Mouse (Mus musculus): Measurements from ENCODE around the gene Cpxm1.
"Not testable (repeated sequence)": the region's sequence is repeated elsewhere in the genome, so short reads cannot be mapped to it uniquely, and the experiment has no call there.

Cpxm1 gene

GRCm38 (mm10) chr2:130401891-130402290 lies 4.5 kb upstream of the Cpxm1 start:
- no peak for DNase-seq

GRCm38 (mm10) chr2:130400046-130400445 lies 2.7 kb upstream of the Cpxm1 start:
- no peak for DNase-seq

- peak; percentile 31 for DNase-seq
Measured at GRCm38 (mm10) chr2:130398091-130398490, 717 bp upstream of the Cpxm1 start.

GRCm38 (mm10) chr2:130395696-130396095 lies 1.7 kb downstream of the Cpxm1 start:
- DNase-seq: no peak

- no peak for DNase-seq
Measured at GRCm38 (mm10) chr2:130392836-130393235, 4.5 kb downstream of the Cpxm1 start.

- no peak for DNase-seq
Measured at GRCm38 (mm10) chr2:130390993-130391625, 6.3 kb downstream of the Cpxm1 start.

GRCm38 (mm10) chr2:130388796-130389195 lies 8.6 kb downstream of the Cpxm1 start:
- no peak for DNase-seq

- DNase-seq: no peak
Measured at GRCm38 (mm10) chr2:130386212-130386611, 11.2 kb downstream of the Cpxm1 start.

- no peak for DNase-seq
Measured at GRCm38 (mm10) chr2:130383895-130384294, 13.5 kb downstream of the Cpxm1 start.

GRCm38 (mm10) chr2:130383205-130383604 lies 14.2 kb downstream of the Cpxm1 start:
- DNase-seq: no peak

GRCm38 (mm10) chr2:130374951-130375350 lies 22.4 kb downstream of the Cpxm1 start:
- DNase-seq: no peak

- not testable (repeated sequence) for DNase-seq
Measured at GRCm38 (mm10) chr2:130373026-130373425, 24.3 kb downstream of the Cpxm1 start.

GRCm38 (mm10) chr2:130367386-130367785 lies 30.0 kb downstream of the Cpxm1 start:
- no peak for DNase-seq

- DNase-seq: no peak
Measured at GRCm38 (mm10) chr2:130365211-130366094, 31.9 kb downstream of the Cpxm1 start.

GRCm38 (mm10) chr2:130362511-130363026 lies 34.8 kb downstream of the Cpxm1 start:
- DNase-seq: peak; percentile 20

- DNase-seq: no peak
Measured at GRCm38 (mm10) chr2:130358852-130359251, 38.5 kb downstream of the Cpxm1 start.

GRCm38 (mm10) chr2:130357551-130357950 lies 39.8 kb downstream of the Cpxm1 start:
- no peak for DNase-seq

- DNase-seq: no peak
Measured at GRCm38 (mm10) chr2:130353889-130354288, 43.5 kb downstream of the Cpxm1 start.

GRCm38 (mm10) chr2:130353411-130353810 lies 44.0 kb downstream of the Cpxm1 start:
- no peak for DNase-seq

GRCm38 (mm10) chr2:130351758-130352339 lies 45.5 kb downstream of the Cpxm1 start:
- peak; percentile 18 for DNase-seq

- no peak for DNase-seq
Measured at GRCm38 (mm10) chr2:130350376-130350775, 47.0 kb downstream of the Cpxm1 start.

- DNase-seq: no peak
Measured at GRCm38 (mm10) chr2:130341220-130341580, 56.2 kb downstream of the Cpxm1 start.
